Mouse (Mus musculus): ENCODE data around the gene Vdr.

- TF ChIP-seq POLR2A (IDR thresholded peaks at IDR 0.05; ENCODE audit: borderline replicate concordance, insufficient read depth, low read length) (no peak), CTCF (IDR thresholded peaks at IDR 0.05; ENCODE audit: borderline replicate concordance, insufficient read depth, low read depth, low read length) (no peak)
These were observed 42.4 kb upstream of the Vdr start for GRCm38 (mm10) chr15:97952889-97953189.

Measured in cerebellum, adult 2 months (tissue).